Mouse (Mus musculus) kidney, postnatal 36 days (tissue): Measurements from ENCODE around the gene Dnpep.

Source experiments
- DNase-seq, 2 experiments: peaks; one replicate each; pipeline ENCODE4 v3.0.0; 2021 to 2022; ENCODE audit warnings: mixed read lengths in 2 of 2

Gene Dnpep

GRCm38 (mm10) chr1:75327461-75327860 is 9.7 kb upstream of the Dnpep start:
- DNase-seq = no peak

GRCm38 (mm10) chr1:75319166-75319565 is 1.4 kb upstream of the Dnpep start:
- DNase-seq = no peak

DNA sequence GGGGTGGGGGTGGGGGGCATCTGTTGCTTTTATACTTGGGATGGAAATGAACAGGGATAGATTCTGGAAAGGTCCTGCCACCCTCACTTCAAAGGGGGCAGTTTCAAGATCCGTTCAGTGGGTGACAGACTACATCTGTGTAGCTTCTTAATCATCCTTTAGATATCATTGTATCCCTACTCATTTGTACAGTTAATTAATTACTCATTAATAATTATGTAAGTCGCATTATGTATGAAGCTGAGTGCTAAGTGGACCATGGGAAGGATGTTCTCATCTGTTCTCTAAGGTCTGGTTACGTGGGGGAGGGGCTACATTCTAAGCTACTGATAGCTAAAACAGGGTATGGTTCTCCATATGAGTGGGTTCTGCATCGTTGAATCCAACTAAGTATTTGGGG is 946 bp upstream of the Dnpep start:
- DNase-seq = no peak

DNA sequence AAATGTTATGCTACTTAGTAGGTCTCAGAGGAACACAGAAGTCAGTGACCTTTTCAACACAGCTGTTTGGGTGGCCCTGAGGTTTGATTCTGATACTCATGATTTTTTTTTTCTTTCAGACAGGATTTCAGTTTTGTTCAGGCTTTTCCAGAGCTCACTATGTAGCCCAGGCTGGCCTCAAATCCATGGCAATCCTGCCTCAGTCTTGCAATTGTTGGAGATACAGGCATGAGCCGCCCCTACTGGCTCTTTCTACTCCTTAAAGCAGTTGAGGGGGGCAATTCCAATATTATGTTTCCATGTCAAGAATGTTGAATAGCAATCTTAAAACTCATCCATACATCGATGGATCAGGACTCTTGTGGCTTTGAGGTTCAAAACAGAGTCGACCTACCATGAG is 511 bp upstream of the Dnpep start:
- DNase-seq = no peak

DNA sequence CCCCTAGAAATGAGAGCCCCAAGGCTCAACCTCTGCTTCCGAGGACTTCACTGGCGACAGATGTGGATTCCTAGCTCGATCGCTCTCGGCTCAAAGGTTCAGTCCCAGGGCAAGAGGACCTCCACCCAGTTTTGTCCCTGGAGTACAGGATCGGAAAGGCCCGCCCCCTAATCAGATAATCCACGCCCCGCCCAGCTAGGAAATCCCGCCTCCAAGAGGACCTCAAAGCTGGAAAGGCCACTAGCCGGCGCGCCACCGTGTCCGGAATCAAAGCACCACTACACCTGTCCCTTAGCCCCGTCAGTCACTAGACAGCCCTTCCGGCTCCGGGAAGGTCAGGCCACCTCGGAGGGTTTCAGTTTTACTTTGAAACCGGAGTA is 939 bp downstream of the Dnpep start:
- peak; percentile 93 to 95 for DNase-seq

GRCm38 (mm10) chr1:75315456-75316365 is 2.1 kb downstream of the Dnpep start:
- no peak for DNase-seq

- no peak for DNase-seq
These were observed 2.8 kb downstream of the Dnpep start for GRCm38 (mm10) chr1:75315011-75315410.

GRCm38 (mm10) chr1:75311694-75312093 is 6.1 kb downstream of the Dnpep start:
- DNase-seq = no peak

DNA sequence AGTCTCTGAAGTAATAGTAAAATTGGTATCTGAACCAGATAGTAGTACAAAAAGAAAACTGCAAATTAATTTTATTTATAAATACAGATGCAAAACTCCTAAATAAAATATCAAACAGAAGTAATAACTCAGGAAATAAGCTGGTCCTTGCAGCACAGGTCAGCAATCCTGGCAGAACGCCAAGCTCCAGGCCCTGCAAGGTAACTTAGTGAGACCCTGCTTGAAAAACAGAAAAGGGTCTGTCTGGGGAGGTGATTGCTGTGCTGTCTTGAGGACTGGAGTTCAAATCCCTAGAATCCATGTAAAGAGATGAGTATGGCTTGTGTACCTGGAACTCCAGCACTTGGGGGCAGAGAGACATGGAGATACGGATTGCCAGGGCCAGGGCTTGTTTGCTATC is 13.1 kb downstream of the Dnpep start:
- DNase-seq = no peak

DNA sequence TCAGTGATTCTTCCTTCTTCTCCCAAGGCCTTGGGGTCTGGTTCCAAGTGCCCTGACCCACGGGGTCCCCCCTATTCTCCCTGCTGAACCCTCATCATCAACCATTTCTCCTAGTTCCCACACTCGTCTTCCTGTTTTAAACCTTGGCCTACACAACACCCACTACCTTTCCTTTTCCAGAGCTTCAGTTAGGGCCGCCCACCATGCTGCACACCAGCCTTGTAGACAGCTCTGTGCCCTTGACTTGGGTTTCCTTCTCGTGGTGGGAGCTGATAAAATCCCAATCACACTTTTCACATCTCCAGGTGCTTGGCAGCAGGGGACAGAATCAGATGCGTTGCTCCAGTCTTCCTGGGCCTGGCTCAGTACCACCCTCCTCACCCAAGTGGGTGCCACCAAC is 23.5 kb downstream of the Dnpep start:
- DNase-seq = no peak

DNA sequence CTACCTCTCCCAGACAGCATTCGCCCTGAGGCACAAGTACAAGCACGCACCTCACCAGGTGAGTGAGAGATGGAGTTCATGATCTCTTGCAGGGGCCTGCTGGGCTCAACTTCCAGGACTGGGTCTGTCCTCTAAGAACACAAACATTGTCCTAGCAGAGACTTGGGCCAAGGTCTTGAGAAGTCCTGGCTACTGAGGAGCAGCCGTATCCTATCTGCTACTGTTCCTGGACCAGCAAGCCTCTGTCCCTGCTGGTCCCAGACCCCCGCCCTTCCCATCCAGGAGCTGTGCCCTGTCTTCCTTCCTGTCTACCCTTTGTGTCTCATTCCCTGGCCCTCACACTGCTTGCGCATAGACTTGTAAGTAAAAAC is 24.5 kb downstream of the Dnpep start:
- DNase-seq = no peak

DNA sequence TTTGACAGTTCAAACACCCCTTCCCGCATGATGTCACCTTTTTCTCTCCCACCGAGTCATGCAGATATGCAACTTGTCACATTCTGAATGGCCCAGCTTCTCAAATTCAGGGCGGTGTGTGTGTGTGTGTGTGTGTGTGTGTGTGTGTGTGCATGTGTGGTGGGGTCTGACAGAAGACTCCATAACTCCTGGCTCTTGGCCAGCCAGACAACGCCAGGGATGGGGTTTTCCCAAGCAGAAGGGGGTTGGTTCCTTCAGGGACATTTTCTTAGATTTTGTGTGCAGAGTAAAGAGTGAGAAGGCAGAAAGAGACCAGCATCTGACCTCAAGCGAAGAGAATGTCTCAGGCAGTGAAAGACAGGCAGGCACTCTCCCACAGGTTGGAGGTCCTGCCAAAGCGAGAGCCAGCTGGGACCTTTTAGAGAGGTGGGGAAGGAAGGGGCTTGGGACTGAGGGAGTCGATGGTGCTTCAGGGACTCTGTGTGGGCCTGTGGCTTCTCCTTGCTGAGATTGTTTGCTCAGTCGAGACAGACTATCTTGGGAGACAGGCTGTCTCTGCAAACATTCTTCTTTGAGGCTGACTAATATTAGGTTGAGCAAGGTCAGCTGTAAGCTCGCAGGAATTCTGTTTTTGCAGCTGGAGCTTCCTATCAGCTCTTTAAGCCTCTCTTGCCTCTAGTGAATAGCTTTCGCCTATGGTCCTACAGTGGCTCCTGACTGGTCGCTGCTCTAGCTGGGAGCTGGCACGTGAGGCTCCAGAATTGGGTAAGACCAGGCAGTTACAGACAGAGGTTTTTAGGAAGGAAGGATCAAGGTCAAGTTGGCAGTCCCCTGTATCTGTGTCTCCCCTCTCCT is 25.1 kb downstream of the Dnpep start:
- DNase-seq = no peak

- DNase-seq = no peak
These were observed 26.5 kb downstream of the Dnpep start for GRCm38 (mm10) chr1:75291321-75291720.

DNA sequence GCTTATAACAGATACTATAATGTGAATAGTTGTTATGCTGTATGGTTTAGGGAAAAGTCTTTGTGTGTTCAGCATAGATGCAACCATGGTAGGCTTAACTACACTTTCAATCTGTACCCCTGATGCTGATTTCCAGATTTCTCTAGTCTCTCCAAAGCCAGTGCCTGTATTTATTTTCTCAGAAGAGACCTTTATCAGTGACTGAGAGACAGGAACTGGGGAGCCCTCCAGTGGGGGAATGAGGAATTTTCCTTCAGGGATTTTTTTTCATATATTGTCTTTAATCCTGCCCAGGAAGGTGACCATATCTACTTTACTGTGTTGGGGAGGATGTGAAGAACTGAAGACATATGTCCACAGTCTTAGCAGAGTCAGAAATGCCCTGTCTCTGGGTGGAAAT is 27.2 kb downstream of the Dnpep start:
- peak; percentile 14 to 51 for DNase-seq

GRCm38 (mm10) chr1:75289888-75290431 is 27.8 kb downstream of the Dnpep start:
- DNase-seq = no peak

- DNase-seq = no peak
These were observed 28.4 kb downstream of the Dnpep start for GRCm38 (mm10) chr1:75289376-75289775.

- no peak for DNase-seq
These were observed 32.9 kb downstream of the Dnpep start for GRCm38 (mm10) chr1:75284911-75285310.

GRCm38 (mm10) chr1:75283017-75283416 is 34.8 kb downstream of the Dnpep start:
- DNase-seq = no peak

DNA sequence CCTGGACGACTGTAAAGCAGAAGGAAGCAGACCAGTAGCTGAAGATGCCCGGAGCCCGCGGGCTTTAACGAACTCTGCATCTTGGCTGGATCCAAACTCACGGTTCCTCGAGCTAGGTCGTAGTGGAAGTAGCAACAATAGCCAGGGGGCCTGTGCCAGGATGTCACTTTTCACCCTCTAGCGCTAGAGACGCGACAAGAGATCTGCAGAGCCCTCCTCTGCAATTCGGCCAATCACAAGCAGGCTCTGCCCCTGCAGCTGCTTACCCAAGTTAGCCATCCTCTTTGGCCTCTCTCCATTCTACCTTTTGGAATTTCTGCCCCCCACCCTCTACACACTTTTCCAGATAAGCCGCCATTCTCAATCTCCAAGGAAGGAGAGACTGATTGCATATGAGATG is 39.6 kb downstream of the Dnpep start, which contains the start of gene Resp18:
TSS of gene Resp18 (minus strand) at position 188 of the 400 bp plus-strand sequence.
- no peak for DNase-seq

DNA sequence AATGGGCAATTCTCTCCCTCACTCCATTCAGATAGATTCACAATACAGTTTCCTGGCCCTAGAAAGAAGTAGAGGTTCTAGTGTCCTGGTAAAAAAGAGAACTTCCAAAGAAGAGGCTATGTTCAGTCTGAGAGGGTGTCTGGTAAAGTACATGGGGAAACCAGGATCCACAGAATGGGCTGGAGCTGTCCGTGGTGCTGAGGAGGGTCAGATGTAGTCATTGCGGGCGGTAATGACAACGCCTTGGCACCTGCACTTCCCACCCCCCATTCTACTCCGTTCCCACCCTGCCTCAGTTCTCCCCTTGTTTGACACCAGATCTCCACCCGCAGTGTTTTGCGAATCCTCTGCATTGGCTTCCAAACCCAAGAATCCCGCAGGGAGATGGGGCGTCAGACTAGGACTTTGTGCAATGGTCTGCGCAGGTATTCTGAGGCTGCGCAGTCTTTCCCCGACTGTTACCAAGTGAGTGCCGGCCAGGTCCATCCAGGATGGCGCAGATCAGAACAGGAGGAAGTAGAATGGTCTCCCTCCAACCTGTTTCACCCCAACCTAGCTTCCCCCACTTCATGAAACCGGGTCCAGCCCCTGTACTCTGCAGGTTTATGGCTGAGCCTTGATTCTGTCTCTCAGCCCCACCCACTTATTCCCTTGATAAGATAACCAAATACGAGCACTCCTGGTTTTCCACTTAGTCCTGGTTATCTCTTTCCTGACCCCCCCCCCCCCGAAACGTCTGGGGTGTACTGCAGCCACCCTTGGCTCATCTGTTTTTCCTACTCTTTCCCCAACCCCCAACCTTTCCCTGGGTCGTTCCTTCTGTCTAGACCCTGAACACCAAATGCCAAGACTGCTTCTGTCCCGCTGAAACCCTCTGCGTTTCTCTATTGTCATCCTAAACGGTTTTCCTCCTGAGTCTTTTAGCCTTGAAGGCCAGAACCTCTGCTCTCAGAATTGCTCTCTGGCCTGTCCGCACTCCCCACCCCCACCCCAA is 40.3 kb downstream of the Dnpep start:
- DNase-seq = peak; percentile 31 to 86

- DNase-seq = no peak
These were observed 53.5 kb downstream of the Dnpep start, which contains the start of gene Ptprn for GRCm38 (mm10) chr1:75264091-75264880. Gene Ptprn (minus strand): TSS chr1:75264502.
